Mouse (Mus musculus) frontal cortex, postnatal 25 days (tissue): ENCODE results near the gene Pde5a.

ENCODE experiments used
- DNase-seq, 2 experiments: peaks; one replicate each; pipeline ENCODE4 v3.0.0; 2022; ENCODE audit warnings: low spot score in 2 of 2

Pde5a gene

DNA sequence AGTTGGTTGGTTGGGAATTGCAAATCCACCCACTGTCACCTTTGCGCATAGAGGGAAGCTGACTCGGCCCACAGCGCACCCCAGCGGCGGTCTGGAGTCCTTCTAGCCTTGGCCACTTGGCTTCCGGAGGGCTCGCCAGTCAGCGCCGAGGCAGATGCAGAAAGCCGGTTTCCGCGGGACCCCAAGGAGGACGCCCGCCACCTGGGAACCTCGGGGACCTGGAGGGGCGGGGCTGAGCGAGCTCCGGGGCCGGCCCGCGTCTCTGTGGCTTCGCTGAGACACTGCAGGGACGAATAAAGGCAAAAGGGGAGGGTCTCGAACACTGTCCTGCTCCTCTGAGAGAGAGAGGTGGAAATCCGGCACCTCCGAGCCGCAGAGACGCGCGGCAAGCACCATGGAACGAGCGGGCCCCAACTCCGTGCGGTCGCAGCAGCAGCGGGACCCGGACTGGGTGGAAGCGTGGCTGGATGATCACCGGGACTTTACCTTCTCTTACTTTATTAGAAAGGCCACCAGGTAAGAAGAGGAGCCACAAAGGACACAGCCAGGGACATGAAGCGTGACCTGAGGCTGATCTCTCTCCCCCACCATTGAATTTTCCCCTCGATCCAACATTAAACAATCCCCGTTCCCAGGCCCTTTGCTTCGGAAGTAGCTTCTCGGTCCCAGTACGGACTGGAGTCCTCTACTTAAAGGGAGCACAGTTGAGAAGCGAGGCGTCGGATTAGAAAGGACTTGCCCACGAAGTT lies at the start of gene Pde5a:
Pde5a (plus strand) TSS at position 96 of the 749 bp plus-strand sequence.
- DNase-seq, result peak; percentile 20 to 27

GRCm38 (mm10) chr3:122680851-122681250 lies 47.9 kb upstream of the Pde5a start:
- DNase-seq, result no peak

GRCm38 (mm10) chr3:122682352-122682751 lies 46.4 kb upstream of the Pde5a start:
- DNase-seq, result no peak

DNA sequence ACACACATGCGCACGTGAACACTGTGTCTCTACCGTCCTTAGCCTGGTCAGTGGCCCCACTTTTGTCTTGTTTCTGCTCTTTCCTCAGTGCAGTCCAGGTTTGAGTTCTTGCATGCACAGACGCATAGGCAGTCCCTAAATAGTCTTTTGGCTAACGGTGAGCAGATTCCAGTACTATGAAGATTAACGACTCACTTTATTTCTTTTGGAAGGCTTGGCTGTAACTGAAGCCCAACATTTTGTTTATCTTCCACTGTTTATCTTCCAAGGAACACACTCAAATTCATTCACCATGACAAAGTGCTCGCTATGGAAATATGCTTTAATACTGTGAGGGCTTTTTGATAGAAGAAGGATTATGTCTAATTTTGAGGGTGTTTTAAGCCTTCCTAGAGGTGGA lies 43.9 kb upstream of the Pde5a start:
- DNase-seq, result no peak

- DNase-seq, result no peak
These were observed 35.7 kb upstream of the Pde5a start for GRCm38 (mm10) chr3:122693039-122693438.

GRCm38 (mm10) chr3:122695870-122696269 lies 32.9 kb upstream of the Pde5a start:
- DNase-seq, result no peak

DNA sequence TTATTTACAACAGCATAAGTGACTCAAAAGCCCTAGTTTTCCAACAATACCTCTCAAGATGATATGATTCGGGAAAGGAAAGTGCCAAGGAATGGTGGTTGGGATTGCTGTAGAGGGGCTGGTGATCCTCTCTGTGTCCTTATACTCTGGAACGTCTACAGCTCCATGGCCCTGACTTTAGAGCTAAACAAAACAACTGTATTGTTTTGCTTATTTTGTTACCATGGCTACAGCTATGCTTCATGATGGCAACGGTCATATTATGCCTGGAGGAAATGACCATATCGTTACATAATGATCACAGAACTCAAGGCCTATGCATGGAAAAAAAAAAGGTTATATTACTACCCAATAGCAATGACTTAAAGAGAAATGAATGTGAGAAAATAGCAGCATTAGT lies 32.1 kb upstream of the Pde5a start:
- no peak for DNase-seq

DNA sequence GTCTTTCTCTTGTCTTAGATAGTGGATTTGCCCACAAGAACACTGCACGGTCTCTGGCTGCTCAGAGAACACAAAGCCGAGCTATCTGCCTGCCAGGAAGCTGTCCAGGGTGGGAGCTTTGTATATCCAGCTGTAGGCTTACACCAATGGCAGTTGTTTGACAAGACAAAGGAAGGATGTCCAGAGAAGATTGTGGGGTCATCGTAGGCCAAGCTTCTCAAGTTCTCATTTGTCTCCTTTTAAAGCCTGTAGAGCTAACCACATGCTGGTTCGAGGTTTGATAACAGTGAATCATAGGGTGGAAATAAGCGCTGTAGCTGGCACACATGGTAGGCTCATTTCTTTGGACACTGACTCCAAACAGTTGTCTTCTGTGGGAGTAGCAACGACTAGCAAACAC lies 24.5 kb upstream of the Pde5a start:
- no peak for DNase-seq

DNA sequence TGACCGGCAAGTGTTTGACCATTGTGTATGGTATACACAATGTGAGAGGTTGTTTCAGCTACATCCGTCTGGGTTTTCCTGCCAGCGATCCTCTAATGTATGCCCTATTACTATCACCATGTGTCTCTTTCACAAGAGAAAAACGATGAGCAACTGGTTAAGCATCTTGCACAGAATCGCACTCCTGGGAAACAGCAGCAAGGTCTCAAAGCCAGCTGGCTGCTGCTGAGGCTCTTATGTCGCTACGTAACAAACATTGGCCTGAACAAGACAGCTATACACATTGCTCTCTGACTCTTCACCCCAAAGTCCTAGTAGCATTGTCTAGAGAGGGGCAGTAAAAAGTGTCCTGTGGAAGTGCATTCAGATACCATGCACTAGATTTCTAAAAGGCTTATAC lies 23.5 kb upstream of the Pde5a start:
- DNase-seq, result no peak

GRCm38 (mm10) chr3:122708485-122708884 lies 20.3 kb upstream of the Pde5a start:
- no peak for DNase-seq

DNA sequence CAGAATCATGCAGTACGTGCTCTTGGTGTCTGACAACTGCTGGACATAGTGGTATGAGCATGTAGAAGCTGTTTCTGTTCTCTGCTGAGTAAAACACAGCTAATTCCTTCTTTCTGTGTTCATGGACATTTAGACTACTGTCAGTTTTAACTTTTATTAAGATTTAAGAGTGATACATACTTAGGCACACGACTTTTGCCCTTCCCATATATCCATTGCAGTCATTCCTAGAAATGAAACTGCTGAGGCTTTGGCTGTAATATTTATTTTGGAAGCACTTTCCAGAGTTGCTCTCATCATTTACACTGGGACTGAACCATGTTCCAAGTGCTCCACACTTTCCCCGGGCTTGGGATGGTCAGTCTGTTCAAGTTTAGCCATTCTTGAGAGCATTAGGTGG lies 18.6 kb upstream of the Pde5a start:
- DNase-seq, result no peak

DNA sequence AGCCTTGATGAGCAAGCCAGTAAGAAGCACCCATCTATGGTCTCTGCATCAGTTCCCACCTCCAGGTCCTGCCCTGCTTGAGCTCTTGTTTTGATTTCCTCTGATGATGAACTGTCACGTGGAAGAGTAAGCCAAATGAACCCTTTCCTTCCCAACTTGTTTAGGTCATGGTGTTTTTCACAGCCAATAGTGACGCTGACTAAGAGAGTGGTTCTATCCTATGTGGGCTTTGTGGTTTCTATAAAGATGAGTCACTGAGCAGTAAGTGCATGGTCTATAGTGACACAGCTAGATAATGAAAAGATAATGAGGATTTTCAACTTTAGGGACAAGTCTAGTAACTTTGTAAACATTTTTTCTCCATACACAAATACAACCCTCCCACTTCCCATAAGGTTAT lies 10.1 kb upstream of the Pde5a start:
- DNase-seq, result no peak

DNA sequence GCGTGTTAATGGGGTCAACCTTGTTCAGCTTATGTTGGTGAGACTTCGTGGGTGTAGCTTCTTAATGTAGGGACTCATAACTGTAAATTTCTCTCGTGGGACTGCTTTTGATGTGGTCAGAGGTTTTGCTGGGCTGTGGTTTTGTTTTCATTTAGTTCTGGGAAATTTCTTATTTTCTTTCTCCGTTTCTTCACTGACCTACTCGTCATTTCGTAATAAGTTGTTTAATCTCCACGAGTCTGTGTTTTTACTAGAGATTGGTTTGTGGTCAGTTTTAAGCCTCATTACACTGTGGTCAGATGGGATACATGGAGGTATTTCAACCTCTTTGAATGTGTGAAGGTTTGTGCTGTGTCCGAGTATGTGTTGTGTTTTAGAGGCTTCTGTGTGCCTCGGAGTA lies 7.2 kb upstream of the Pde5a start:
- no peak for DNase-seq

DNA sequence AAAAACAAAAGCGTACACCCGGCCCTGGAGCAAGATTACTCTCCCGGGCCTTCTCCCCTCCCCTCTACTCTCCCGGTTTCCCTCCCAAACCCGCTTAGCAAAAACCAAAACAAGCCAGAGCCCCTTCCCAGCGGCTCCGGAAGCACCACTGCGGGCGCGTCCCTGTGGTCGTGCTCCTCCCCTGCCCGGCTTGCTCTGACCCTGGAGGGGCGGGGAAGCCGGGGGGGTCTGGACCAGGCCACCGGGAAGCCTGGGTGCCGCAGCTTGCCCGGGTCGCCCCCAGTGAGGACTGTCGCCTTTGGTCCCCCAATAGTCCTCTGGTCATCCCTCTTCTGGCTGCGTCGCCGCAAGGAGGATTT lies 833 bp downstream of the Pde5a start:
- peak in 1 of 2 experiments; percentile 10 for DNase-seq

- DNase-seq, result peak; percentile 12 to 38
These were observed 1.4 kb downstream of the Pde5a start for GRCm38 (mm10) chr3:122729960-122730740.

GRCm38 (mm10) chr3:122730741-122731235 lies 2.0 kb downstream of the Pde5a start:
- DNase-seq, result no peak

GRCm38 (mm10) chr3:122733806-122734205 lies 5.1 kb downstream of the Pde5a start:
- DNase-seq, result no peak

GRCm38 (mm10) chr3:122734329-122734728 lies 5.6 kb downstream of the Pde5a start:
- no peak for DNase-seq

DNA sequence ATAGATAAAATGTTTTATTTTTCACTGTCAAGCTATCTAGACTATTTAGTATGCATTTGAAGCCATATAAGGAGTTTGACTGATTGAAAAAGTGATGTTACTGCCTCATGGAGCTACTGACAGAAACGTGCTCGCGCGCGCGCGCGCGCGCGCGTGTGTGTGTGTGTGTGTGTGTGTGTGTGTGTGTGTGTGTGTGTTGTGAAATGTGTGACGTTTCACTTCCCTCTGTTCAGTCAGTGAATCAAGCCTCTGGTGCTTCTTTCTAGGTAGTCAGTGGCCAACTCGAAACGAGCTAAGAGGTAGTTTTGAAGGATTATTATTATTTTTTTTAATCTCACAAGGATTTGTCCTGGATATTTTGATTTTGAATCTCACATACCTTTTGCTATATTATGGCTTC lies 10.7 kb downstream of the Pde5a start:
- no peak for DNase-seq

- DNase-seq, result no peak
These were observed 15.5 kb downstream of the Pde5a start for GRCm38 (mm10) chr3:122744265-122744664.

GRCm38 (mm10) chr3:122747921-122748700 lies 19.4 kb downstream of the Pde5a start:
- DNase-seq, result no peak

GRCm38 (mm10) chr3:122763240-122763761 lies 34.6 kb downstream of the Pde5a start:
- no peak for DNase-seq
